Mouse (Mus musculus) ovary, adult 18-20 months (tissue): Measurements from ENCODE around the gene Fbxw5.

ENCODE experiments used
- DNase-seq: peaks from one replicate; pipeline ENCODE4 v3.0.0; 2022; ENCODE audit warnings: low spot score, mixed read lengths

Gene Fbxw5

GRCm38 (mm10) chr2:25477967-25478675 is 22.4 kb upstream of the Fbxw5 start:
- DNase-seq = no peak

GRCm38 (mm10) chr2:25479551-25480311 is 20.8 kb upstream of the Fbxw5 start:
- no peak for DNase-seq

- no peak for DNase-seq
Measured at GRCm38 (mm10) chr2:25480541-25480940, 20.0 kb upstream of the Fbxw5 start.

GRCm38 (mm10) chr2:25482969-25483368 is 17.6 kb upstream of the Fbxw5 start:
- no peak for DNase-seq

GRCm38 (mm10) chr2:25484901-25485647 is 15.5 kb upstream of the Fbxw5 start:
- no peak for DNase-seq

- DNase-seq = no peak
Measured at GRCm38 (mm10) chr2:25487965-25488670, 12.4 kb upstream of the Fbxw5 start.

- DNase-seq = no peak
Measured at GRCm38 (mm10) chr2:25488671-25489068, 11.9 kb upstream of the Fbxw5 start.

- DNase-seq = no peak
Measured at GRCm38 (mm10) chr2:25492988-25493387, 7.6 kb upstream of the Fbxw5 start.

- no peak for DNase-seq
Measured at GRCm38 (mm10) chr2:25493476-25493961, 7.0 kb upstream of the Fbxw5 start, which contains the start of gene Lcn12. Gene Lcn12, minus strand, starts transcription at chr2:25493911.

GRCm38 (mm10) chr2:25496462-25496861 is 4.1 kb upstream of the Fbxw5 start:
- no peak for DNase-seq

- no peak for DNase-seq
Measured at GRCm38 (mm10) chr2:25497846-25498575, 2.5 kb upstream of the Fbxw5 start.

- DNase-seq = no peak
Measured at GRCm38 (mm10) chr2:25498622-25499478, 1.7 kb upstream of the Fbxw5 start.

- DNase-seq = no peak
Measured at GRCm38 (mm10) chr2:25500071-25500575, 427 bp upstream of the Fbxw5 start.

GRCm38 (mm10) chr2:25501593-25502486 is 1.3 kb downstream of the Fbxw5 start, which contains the start of gene C8g:
Gene C8g, minus strand, starts transcription at chr2:25501719.
- no peak for DNase-seq

- no peak for DNase-seq
Measured at GRCm38 (mm10) chr2:25502726-25503125, 2.2 kb downstream of the Fbxw5 start.

GRCm38 (mm10) chr2:25504538-25504937 is 4.0 kb downstream of the Fbxw5 start:
- DNase-seq = no peak

- no peak for DNase-seq
Measured at GRCm38 (mm10) chr2:25505000-25505399, 4.5 kb downstream of the Fbxw5 start.

- no peak for DNase-seq
Measured at GRCm38 (mm10) chr2:25505860-25506259, 5.3 kb downstream of the Fbxw5 start.

GRCm38 (mm10) chr2:25506964-25507363 is 6.4 kb downstream of the Fbxw5 start:
- no peak for DNase-seq
